Mouse (Mus musculus) forebrain, postnatal 0 days (tissue): ENCODE data around the gene Map1a. TPM values are rescaled to one million over a fixed set of nuclear protein-coding genes. Genes with fewer than 3 reads are reported as not detected.

Experiments used
- ATAC-seq: fragments of 200-750 bp; cut with Nextera tagmentation; 2 replicates; pipeline ENCODE4 v1.8.0; 2017; ENCODE audit warnings: mild to moderate bottlenecking, moderate library complexity
- DNase-seq: peaks from one replicate; pipeline ENCODE4 v3.0.0-alpha.2; 2015
- H3K27ac ChIP-seq: fragments of 300-500 bp; sonication (generic); 2 replicates; pipeline ENCODE4 v1.5.1; 2014; ENCODE audit warnings: low read depth, mild to moderate bottlenecking, antibody characterized with exemption, low read length, moderate library complexity, mixed read lengths
- H3K27me3 ChIP-seq: fragments of 300-500 bp; sonication (generic); 2 replicates; pipeline ENCODE4 v1.6.1; 2014; ENCODE audit warnings: mild to moderate bottlenecking, low read length, mixed read lengths; ENCODE audit not compliant: insufficient read depth
- H3K36me3 ChIP-seq: fragments of 300-500 bp; sonication (generic); 2 replicates; pipeline ENCODE4 v1.6.1; 2014; ENCODE audit warnings: mild to moderate bottlenecking, moderate library complexity; ENCODE audit not compliant: insufficient read depth
- H3K4me1 ChIP-seq: fragments of 300-500 bp; sonication (generic); 2 replicates; pipeline ENCODE4 v1.6.1; 2014; ENCODE audit warnings: antibody characterized with exemption; ENCODE audit not compliant: insufficient read depth
- H3K4me2 ChIP-seq: fragments of 300-500 bp; sonication (generic); 2 replicates; pipeline ENCODE4 v1.6.1; 2014; ENCODE audit warnings: low read depth, mild to moderate bottlenecking, moderate library complexity
- H3K4me3 ChIP-seq: fragments of 300-500 bp; sonication (generic); 2 replicates; pipeline ENCODE4 v1.5.1; 2014; ENCODE audit warnings: low read depth, low read length, mixed read lengths
- H3K9ac ChIP-seq: fragments of 300-500 bp; sonication (generic); 2 replicates; pipeline ENCODE4 v1.6.1; 2014; ENCODE audit warnings: mild to moderate bottlenecking
- H3K9me3 ChIP-seq: fragments of 300-500 bp; sonication (generic); 2 replicates; pipeline ENCODE4 v1.6.1; 2016; ENCODE audit warnings: low read length
- CTCF ChIP-seq: sonication (generic); IDR thresholded peaks from 2 replicates; pipeline ENCODE4 v1.5.1; 2016; ENCODE audit warnings: antibody characterized with exemption, control low read depth, low read depth
- WGBS: fragments of 180-500 bp; shearing (Covaris S2); extraction: QIAGEN DNeasy Blood & Tissue Kit; methylation state at CpG from one replicate; pipeline ENCODE4 v1.1.7; 2014; 5-methylcytosine and 5-hydroxymethylcytosine counted together
- polyA plus RNA-seq: library from polyadenylated mRNA; unstranded; fragments of >200 nt; fragmentation: Nextera tagmentation; extraction: Ambion mirVana; gene quantifications from 2 replicates; pipeline ENCODE4 v1.2.1, GENCODE M21; 2015
- total RNA-seq: library from RNA; depleted of rRNA; stranded (reverse); fragments of >200 nt; gene quantifications from 2 replicates; pipeline ENCODE4 v1.2.3, GENCODE M21; 2014; rRNA removed

Map1a gene
- total and polyA plus RNA-seq, 2 experiments from 2014 or later: 27.4 to 76.0 TPM

DNA sequence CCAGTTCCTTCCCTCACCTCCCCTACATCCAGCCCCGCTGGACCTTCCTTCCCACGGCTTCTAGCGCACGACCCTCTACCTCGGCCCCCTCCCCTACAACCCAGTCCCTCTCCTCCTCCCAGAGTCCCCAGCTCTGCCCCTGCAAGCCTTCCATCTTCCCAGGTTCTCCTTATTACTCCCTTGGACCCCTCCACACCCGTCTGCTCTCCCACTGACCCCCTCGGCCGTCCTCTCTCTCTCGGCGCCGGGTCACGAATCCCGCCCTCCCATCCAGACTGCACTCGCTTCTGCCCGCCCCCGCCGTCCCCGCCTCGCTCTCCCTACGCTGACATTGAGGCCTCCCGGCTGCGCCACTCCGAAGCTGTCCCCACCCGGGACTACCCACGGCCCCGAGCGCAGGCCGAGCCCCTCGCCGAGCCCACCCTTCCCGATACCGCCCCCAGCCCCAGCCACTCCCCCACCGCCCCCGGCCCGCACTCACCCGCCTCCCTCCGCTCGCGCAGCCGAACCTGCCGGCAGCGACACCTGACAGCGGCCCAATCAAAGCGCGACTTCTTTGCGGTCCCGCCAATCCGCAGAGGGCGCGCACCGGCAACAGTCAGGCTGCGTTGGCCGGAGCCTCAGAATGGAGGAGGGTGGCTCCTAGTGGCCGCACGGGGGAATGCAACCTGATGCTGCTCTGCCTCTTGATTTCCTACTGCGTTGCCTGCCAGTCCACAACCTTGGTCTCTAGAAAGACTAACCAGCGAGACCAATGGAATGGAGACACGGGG lies 65.6 kb downstream of the Map1a start, which contains the start of gene Ppip5k1:
TSS of gene Ppip5k1 (minus strand) at position 577 of the 773 bp plus-strand sequence.
- H3K9ac ChIP-seq: peak within 1 kb of the TSS; percentile 84
- peak within 1 kb of the TSS; percentile 80 for H3K27ac ChIP-seq
- H3K36me3 ChIP-seq: no peaks in the 10 kb centered on the region; the same call in 1 of the 2 replicates
- no peaks in the 10 kb centered on the region for H3K4me1 ChIP-seq
- WGBS: under 1% methylated on average over 58 of the region's 58 CpGs
- no peaks in the 10 kb centered on the region for H3K9me3 ChIP-seq
- DNase-seq: peak; percentile 99
- H3K4me3 ChIP-seq: peak within 1 kb of the TSS; percentile 70
- peak within 1 kb of the TSS; percentile 86 for H3K4me2 ChIP-seq
- peak; percentile 97 for ATAC-seq
- 0 out of 2 replicates have a peak, but pooled peaks cover 13% of the 10 kb centered on the region for H3K27me3 ChIP-seq
- TF ChIP-seq CTCF: peak; percentile 97

DNA sequence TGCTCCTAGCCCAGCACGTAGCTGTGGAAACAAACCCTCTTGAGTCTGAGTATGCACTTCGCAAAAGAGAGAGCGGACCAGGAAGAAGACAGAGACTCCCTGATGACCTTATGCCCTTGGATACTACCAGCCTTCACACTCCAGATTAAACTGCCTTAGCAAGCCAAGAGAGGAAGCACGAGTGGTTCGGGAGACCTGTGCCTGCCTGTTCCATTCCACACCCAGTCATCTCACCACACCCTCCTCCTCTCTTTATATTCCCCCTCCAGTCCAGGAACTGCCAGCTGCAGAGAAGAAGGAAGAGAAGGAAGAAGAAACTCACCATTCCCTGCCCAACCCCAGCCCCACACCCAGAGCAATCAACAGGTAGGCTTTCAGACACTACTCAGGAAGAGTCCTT lies 68.1 kb downstream of the Map1a start, which contains the start of gene Ckmt1:
TSS of gene Ckmt1 (plus strand) at position 221 of the 400 bp plus-strand sequence.
- ATAC-seq (no peak), DNase-seq (no peak)
- no peak for TF ChIP-seq CTCF
- Histone ChIP-seq H3K4me1 (no peaks in the 10 kb centered on the region), H3K4me2 (peak within 1 kb of the TSS; percentile 68), H3K27me3 (0 out of 2 replicates have a peak, but pooled peaks cover 13% of the 10 kb centered on the region), H3K9ac (peak within 1 kb of the TSS; percentile 74), H3K4me3 (peak within 1 kb of the TSS; percentile 55), H3K36me3 (no peaks in the 10 kb centered on the region), H3K9me3 (no peaks in the 10 kb centered on the region), H3K27ac (peak within 1 kb of the TSS; percentile 66)
- 73% methylated on average over 5 of the region's 5 CpGs for WGBS

DNA sequence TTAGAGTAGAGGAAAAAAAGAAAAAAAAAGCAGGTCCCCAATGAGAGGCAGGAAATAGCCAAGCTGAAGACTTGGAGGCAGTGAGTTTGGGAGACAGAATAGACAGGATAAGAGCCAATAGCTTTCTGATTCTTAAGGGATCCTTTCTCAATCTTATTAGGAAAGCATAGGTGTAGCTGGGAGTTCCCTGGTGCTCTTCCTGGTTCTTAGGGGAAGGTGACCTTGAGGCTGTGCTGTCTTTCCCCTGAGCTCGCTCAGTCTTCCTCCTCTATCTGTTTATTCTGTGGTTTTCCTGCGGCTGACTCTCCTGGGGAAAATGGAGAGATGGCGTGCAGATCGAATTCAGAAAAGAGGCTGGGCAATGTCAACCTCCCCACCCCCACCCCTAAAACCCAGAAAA lies 68.6 kb downstream of the Map1a start:
- no peaks in the 10 kb centered on the region for H3K4me1 ChIP-seq
- H3K27ac ChIP-seq: 0 out of 2 replicates have a peak overlapping the region, but pooled peaks have one; percentile 66
- ATAC-seq (no peak), DNase-seq (no peak)
- TF ChIP-seq CTCF: no peak
- H3K27me3 ChIP-seq: 0 out of 2 replicates have a peak, but pooled peaks cover 13% of the 10 kb centered on the region
- peak overlapping the region; percentile 55 for H3K4me3 ChIP-seq
- WGBS: 2% methylated on average over 4 of the region's 4 CpGs
- no peaks in the 10 kb centered on the region for H3K9me3 ChIP-seq
- peak overlapping the region; percentile 74 for H3K9ac ChIP-seq
- H3K36me3 ChIP-seq: no peaks in the 10 kb centered on the region
- H3K4me2 ChIP-seq: peak overlapping the region; percentile 68

DNA sequence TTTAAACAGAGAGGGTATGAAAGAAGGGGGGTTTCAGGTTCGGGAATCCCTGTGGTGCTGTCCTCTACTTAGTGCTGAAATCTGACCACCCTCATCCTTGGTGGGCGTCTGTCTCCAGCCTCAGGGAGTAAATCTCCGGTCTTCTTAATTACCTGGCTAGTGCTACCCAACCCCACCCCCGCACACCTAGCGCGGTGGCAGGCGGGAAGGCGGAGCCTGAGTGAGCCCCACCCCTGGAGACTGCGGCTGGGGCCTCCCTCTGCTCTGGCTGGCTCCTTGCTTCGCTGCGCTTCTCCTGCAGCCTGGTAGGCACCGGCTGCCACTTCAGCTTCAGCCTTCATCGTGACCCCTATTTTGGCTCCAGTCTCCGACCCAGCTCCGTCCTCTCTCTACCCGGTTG lies 69.0 kb downstream of the Map1a start:
- ATAC-seq (peak; percentile 76), DNase-seq (peak; percentile 76)
- Histone ChIP-seq H3K9ac (peak overlapping the region; percentile 74), H3K4me3 (peak overlapping the region; percentile 55), H3K27ac (peak overlapping the region; percentile 66), H3K4me1 (no peaks in the 10 kb centered on the region), H3K4me2 (peak overlapping the region; percentile 68), H3K9me3 (no peaks in the 10 kb centered on the region), H3K36me3 (no peaks in the 10 kb centered on the region), H3K27me3 (0 out of 2 replicates have a peak, but pooled peaks cover 13% of the 10 kb centered on the region)
- TF ChIP-seq CTCF: no peak
- WGBS: 1% methylated on average over 16 of the region's 16 CpGs

DNA sequence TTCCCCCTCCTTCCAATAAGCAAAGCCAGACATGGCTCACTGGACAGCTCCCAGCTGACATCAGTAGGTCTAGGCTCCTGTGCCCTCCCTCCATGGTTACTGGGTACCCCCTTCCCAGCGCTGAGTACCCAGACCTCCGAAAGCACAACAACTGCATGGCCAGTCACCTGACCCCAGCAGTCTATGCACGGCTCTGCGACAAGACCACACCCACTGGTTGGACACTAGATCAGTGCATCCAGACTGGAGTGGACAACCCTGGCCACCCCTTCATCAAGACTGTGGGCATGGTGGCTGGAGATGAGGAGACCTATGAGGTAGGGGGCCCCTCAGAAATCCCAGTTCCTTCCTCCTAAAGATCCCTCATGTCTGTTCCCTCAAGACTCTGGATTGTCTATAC lies 70.1 kb downstream of the Map1a start:
- Histone ChIP-seq H3K27me3 (0 out of 2 replicates have a peak, but pooled peaks cover 13% of the 10 kb centered on the region), H3K36me3 (no peaks in the 10 kb centered on the region), H3K4me1 (no peaks in the 10 kb centered on the region), H3K9ac (no peak overlapping the region), H3K9me3 (no peaks in the 10 kb centered on the region), H3K4me3 (peak overlapping the region; percentile 55), H3K4me2 (peak overlapping the region; percentile 68), H3K27ac (no peak overlapping the region)
- WGBS: 46% methylated on average over 4 of the region's 4 CpGs
- no peak for TF ChIP-seq CTCF
- DNase-seq: no peak
- ATAC-seq: no peak

Other genes starting within 250 kb of the Map1a start
- gene Tgm5, start 203.8 kb upstream of the Map1a start, total RNA-seq: not detected in 2 replicates
- 0.07 TPM in 1 of 2 replicates, not detected in the other for gene Tgm5, start 203.8 kb upstream of the Map1a start, polyA plus RNA-seq
- gene Tgm7, start 179.8 kb upstream of the Map1a start, total RNA-seq: not detected in 2 replicates
- not detected in 2 replicates for gene Tgm7, start 179.8 kb upstream of the Map1a start, polyA plus RNA-seq
- gene Adal, start 149.2 kb upstream of the Map1a start, total RNA-seq: 21.8 and 24.2 TPM in 2 replicates
- 19.4 and 23.4 TPM in 2 replicates for gene Adal, start 149.2 kb upstream of the Map1a start, polyA plus RNA-seq
- 8.6 and 12.0 TPM in 2 replicates for gene Lcmt2, start 148.9 kb upstream of the Map1a start, total RNA-seq
- 13.2 and 16.3 TPM in 2 replicates for gene Lcmt2, start 148.9 kb upstream of the Map1a start, polyA plus RNA-seq
- gene Tubgcp4, start 118.9 kb upstream of the Map1a start, total RNA-seq: 26.1 and 29.7 TPM in 2 replicates
- 12.4 and 18.5 TPM in 2 replicates for gene Tubgcp4, start 118.9 kb upstream of the Map1a start, polyA plus RNA-seq
- 7.4 and 8.0 TPM in 2 replicates for gene Zscan29, start 118.5 kb upstream of the Map1a start, total RNA-seq
- gene Zscan29, start 118.5 kb upstream of the Map1a start, polyA plus RNA-seq: 3.5 and 4.9 TPM in 2 replicates
- 154 and 183 TPM in 2 replicates for gene Trp53bp1, start 18.2 kb upstream of the Map1a start, total RNA-seq
- 49.9 and 80.9 TPM in 2 replicates for gene Trp53bp1, start 18.2 kb upstream of the Map1a start, polyA plus RNA-seq
- 11.1 and 12.4 TPM in 2 replicates for gene Ppip5k1, start 65.8 kb downstream of the Map1a start, total RNA-seq
- 10.9 and 13.6 TPM in 2 replicates for gene Ppip5k1, start 65.8 kb downstream of the Map1a start, polyA plus RNA-seq
- gene Ckmt1, start 68.1 kb downstream of the Map1a start, total RNA-seq: 73.2 and 77.4 TPM in 2 replicates
- gene Ckmt1, start 68.1 kb downstream of the Map1a start, polyA plus RNA-seq: 69.3 and 80.6 TPM in 2 replicates
- not detected in 2 replicates for gene Strc, start 97.6 kb downstream of the Map1a start, total RNA-seq
- not detected in 2 replicates for gene Strc, start 97.6 kb downstream of the Map1a start, polyA plus RNA-seq
- gene Pdia3, start 124.2 kb downstream of the Map1a start, total RNA-seq: 63.4 and 69.9 TPM in 2 replicates
- gene Pdia3, start 124.2 kb downstream of the Map1a start, polyA plus RNA-seq: 215 and 267 TPM in 2 replicates
- 4.9 and 7.2 TPM in 2 replicates for gene Catsper2, start 124.2 kb downstream of the Map1a start, total RNA-seq
- 2.4 and 3.3 TPM in 2 replicates for gene Catsper2, start 124.2 kb downstream of the Map1a start, polyA plus RNA-seq
- 0.23 TPM in 1 of 2 replicates, not detected in the other for gene Ell3, start 154.7 kb downstream of the Map1a start, total RNA-seq
- 1.2 and 1.4 TPM in 2 replicates for gene Ell3, start 154.7 kb downstream of the Map1a start, polyA plus RNA-seq
- 323 and 378 TPM in 2 replicates for gene Serf2, start 159.6 kb downstream of the Map1a start, total RNA-seq
- 303 and 370 TPM in 2 replicates for gene Serf2, start 159.6 kb downstream of the Map1a start, polyA plus RNA-seq
- 16.8 and 22.0 TPM in 2 replicates for gene Hypk, start 163.7 kb downstream of the Map1a start, total RNA-seq
- gene Hypk, start 163.7 kb downstream of the Map1a start, polyA plus RNA-seq: 114 and 121 TPM in 2 replicates
- gene Serinc4, start 167.2 kb downstream of the Map1a start, total RNA-seq: 3.1 and 6.2 TPM in 2 replicates
- 1.2 and 1.8 TPM in 2 replicates for gene Serinc4, start 167.2 kb downstream of the Map1a start, polyA plus RNA-seq
- gene Mfap1b, start 184.5 kb downstream of the Map1a start, total RNA-seq: 34.5 and 36.4 TPM in 2 replicates
- gene Mfap1b, start 184.5 kb downstream of the Map1a start, polyA plus RNA-seq: 44.6 and 58.4 TPM in 2 replicates
- gene Mfap1a, start 217.1 kb downstream of the Map1a start, total RNA-seq: 16.1 and 25.7 TPM in 2 replicates
- 12.8 and 20.4 TPM in 2 replicates for gene Mfap1a, start 217.1 kb downstream of the Map1a start, polyA plus RNA-seq
- gene Wdr76, start 217.1 kb downstream of the Map1a start, total RNA-seq: 4.7 and 5.1 TPM in 2 replicates
- 0.88 and 1.5 TPM in 2 replicates for gene Wdr76, start 217.1 kb downstream of the Map1a start, polyA plus RNA-seq